Mouse (Mus musculus) urinary bladder, postnatal 10 days (tissue): Measurements from ENCODE around the gene Mdh2.
A peak's percentile ranks its signal among the peaks of the same experiment; 100 is the strongest.

Experiments used
- DNase-seq: peaks from one replicate; pipeline ENCODE4 v3.0.0; 2022; ENCODE audit warnings: low spot score

The Mdh2 gene

DNA sequence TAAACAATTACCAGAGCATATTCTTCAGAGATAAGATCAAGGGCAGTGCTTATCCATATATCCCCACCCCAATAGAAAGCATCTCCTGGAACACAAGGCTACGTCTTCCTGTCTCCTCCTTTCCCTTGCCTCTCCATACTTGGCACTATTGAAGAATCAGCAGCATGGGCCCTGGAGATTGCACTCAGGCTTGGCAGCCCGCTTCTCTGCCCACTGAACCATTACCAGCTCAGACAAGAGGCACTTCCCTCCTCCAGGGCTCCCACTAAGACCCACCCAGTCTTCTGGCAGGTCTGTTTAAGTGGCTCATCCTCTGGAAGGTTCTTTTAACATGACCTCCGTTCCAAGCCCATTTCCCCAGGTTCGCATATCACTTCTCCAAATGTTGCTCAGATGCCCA is 1.7 kb upstream of the Mdh2 start:
- no peak for DNase-seq

GRCm38 (mm10) chr5:135777796-135778470 is 347 bp upstream of the Mdh2 start, which contains the start of gene Styxl1:
Gene Styxl1, minus strand, starts transcription at chr5:135778385.
- DNase-seq: peak; percentile 23

DNA sequence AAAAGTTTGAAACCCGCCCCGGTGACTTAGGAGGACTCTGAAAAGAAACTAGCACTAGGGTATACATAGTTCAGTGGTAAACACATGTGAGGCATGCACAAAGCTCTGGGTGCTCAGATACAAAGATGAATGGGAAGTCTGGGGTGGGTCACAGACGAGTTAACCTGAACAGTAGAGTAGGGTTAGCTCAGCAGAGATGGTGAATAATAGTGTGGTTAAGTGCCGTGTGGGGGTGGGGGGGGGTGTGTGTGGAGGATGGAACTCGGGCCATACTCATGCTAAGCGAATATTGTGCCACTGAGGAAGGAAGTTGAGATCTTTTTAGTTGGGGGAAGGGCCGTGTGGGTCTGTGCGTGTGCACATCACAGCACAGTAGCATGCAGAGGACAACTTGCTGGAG is 2.1 kb downstream of the Mdh2 start:
- DNase-seq: no peak

DNA sequence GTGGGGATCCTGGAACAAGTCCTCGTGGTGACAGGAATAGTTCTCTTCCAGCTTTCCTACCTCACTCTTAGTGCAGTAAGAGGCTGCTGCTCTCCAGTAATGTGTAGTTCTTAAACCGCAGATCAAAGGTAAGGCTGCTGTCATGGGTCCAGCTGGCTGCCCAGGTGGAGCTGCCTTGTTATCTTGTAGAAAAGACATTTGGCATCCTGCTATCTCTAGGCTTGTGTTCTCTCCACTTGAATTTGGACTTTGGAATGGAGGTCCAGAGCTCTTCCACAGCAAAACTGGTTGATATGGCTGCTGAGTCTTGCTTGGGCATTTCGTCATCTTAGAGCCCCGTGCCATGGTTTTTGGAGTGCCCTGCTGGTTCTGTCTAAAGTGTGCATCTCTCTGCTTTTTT is 4.6 kb downstream of the Mdh2 start:
- no peak for DNase-seq

DNA sequence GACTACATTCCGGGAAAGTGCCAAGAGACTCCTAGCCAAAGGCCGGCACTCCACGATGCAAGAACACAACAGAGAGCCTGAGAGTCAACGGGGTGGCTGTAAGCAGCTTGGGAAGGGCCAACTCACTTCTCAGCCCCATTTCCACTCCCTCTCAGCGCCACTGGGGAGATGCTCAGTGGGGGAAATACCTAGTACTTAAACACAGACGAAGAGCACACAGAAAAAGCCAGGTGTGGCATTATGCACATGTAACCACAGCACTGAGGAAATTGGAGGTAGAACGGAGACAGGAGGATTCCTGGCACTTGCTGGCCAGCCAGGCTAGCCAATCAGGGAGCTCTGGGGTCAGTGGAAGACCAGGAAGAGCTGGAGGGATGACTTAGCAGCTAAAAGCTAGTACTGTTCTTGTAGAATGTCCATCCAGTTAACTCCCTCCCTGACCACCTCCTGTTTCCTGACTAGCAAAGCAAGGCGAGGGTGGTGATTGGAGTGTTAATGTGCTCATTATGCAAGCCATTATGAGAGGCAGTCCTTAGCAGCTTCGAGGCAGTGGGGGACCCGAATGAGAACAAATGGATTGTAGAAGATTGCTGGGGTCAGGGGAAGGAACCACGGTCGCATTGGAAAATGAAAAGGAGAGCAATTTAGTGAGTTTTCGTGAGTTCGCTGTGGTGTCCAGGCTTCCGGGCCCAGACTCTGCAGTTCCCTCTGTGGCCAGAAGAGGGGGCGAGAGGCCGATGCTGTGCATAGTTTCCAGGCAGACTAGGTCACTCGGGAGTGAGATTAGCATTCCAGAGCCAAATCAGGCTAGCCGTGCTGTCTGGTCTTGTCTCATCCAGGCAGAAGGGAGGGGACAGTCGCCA is 15.9 kb downstream of the Mdh2 start:
- peak; percentile 59 for DNase-seq

DNA sequence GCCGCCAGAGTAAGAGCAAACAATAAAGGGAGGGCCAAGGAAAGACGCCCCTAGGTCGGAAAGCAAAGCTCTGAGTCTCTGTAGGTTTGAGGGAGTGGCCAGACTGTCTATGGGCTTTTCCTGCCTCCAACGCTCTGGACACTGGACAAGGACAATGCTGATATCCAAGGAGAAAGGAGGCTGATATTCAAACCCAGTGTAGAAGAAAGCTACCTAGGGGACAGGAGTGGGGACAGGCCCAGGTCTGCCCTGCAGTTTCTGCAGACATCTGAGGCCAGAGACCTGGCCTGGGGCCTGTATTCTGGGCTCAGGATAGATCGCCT is 16.5 kb downstream of the Mdh2 start:
- no peak for DNase-seq

GRCm38 (mm10) chr5:135799746-135800145 is 21.5 kb downstream of the Mdh2 start:
- DNase-seq: no peak

GRCm38 (mm10) chr5:135800927-135801326 is 22.6 kb downstream of the Mdh2 start:
- DNase-seq: no peak

GRCm38 (mm10) chr5:135802641-135803040 is 24.4 kb downstream of the Mdh2 start:
- no peak for DNase-seq

DNA sequence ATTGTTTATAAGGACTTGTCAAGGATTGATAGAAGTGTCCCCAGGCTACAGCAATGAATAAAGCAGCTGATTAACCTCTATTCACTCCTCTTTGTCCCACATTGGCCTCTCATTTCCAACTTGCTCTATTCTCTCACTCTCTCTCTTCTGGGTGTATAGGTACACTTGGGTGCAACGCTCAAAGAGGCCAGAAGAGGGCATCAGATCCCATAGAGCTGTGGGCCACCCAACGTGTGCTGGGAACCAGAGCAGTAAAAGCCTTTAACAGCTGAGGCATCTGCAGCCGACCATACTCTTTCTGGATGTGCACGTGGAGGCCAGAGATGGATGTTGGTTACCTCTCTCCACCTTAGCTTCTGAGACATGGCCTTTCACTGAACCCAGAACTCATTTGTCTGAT is 24.9 kb downstream of the Mdh2 start:
- no peak for DNase-seq

DNA sequence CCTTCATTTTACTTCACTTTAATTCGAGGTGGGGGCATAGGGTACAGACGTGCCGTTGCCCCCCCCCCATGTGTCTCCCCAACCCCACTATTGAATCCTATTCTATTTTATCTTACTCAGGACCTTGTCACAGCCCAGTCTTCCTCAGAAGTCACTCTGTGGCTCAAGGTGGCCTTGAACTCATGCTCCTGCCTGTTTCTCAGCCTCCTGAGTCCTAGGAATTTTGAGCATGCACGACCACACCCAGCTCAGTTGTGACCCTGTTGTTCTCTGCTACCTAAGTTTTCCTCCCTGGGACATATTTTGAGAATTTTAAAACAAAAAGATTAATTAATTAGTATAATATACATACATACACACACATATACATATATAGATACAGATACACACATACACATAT is 25.4 kb downstream of the Mdh2 start:
- no peak for DNase-seq

GRCm38 (mm10) chr5:135804735-135805134 is 26.5 kb downstream of the Mdh2 start:
- no peak for DNase-seq

GRCm38 (mm10) chr5:135806555-135807262 is 28.4 kb downstream of the Mdh2 start, which contains the start of gene Srrm3:
Gene Srrm3, plus strand, starts transcription at chr5:135806890.
- peak; percentile 70 for DNase-seq

DNA sequence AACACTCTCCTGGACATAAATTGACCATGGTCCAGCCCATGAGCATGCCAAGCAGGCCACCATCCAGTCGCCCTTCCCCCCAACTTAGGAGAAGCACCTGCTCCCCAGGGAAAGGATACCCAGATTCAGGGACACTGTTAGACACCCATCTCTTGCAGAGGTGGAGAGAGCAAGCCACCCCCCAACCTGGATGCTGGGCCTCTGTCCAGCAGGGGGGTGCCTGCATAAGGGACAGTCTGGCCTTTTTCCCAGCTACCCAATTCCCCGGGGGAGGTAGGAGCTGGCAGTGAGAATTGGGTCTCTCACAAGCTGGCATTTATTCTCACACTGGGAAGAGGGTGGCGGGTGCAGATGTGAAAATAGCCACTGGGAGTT is 29.0 kb downstream of the Mdh2 start:
- DNase-seq: no peak

GRCm38 (mm10) chr5:135812991-135813390 is 34.7 kb downstream of the Mdh2 start:
- DNase-seq: no peak

GRCm38 (mm10) chr5:135818491-135818890 is 40.2 kb downstream of the Mdh2 start:
- no peak for DNase-seq

DNA sequence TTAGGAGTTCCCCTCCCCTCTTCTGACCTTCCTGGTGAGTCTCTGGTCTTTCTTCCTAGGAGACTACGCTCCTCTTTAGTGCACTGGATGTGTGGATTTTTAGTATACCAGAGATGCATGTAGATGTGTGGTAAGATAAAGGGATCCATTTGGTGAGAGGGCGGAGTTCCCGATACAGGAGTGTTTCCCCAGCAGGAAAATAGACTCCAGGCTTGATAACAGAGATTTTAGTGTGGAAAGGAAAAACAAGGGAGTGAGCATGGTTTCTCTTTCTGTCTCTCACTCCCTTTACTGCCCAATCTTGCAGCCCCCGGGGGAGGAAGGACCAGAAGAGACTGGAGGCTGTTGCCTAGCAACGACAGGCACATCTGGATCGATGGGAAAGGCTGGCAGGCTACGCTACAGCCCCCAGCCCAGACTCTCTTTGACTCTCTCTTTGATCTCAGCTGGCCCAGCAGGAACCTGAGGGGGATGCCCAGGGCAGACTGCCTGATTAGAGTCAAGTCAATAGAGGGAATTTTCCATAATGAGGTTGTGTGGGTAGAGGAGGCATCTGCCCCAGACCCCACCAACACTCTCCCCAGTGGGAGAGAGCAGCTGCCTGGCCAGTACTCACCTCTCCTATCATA is 44.1 kb downstream of the Mdh2 start:
- no peak for DNase-seq

DNA sequence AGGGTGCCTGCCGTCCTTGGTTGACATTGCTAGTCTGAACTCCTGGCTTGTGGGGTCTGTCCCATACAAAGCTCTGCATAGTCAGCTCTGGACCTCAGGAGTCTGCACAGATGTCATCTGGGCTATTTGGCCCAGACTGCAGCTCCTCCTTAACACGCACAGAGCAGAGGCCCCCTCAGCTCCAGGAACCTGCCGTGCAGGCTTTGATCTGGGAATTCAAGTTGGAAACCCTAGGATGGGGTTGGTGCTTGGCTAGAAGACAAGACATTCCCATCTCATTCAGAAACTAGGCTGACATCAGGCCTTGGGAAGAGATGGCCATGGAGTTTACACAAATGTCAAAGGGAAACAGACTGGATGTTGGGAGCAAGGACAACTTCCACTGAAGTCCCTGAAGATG is 46.2 kb downstream of the Mdh2 start:
- no peak for DNase-seq

- no peak for DNase-seq
Measured at GRCm38 (mm10) chr5:135826225-135826624, 47.9 kb downstream of the Mdh2 start.

DNA sequence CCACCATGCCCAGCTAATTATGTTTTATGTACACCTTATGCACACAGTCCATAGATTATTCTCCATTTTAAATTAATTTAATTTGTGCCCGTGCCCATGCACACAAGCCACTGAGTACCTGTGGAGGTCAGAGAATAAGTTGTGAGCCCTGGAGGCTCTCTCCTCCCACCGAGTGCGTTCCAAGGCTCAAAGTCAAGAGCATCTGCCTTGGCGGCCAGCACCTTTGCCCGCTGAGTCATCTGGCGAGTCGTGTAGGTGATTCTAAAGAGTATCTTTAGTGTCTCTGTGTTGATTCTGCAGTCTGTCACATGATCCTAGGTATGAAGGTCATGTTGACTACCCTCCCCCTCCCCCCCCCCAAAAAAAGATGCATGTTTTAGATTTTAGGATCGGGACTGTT is 51.1 kb downstream of the Mdh2 start:
- DNase-seq: no peak

DNA sequence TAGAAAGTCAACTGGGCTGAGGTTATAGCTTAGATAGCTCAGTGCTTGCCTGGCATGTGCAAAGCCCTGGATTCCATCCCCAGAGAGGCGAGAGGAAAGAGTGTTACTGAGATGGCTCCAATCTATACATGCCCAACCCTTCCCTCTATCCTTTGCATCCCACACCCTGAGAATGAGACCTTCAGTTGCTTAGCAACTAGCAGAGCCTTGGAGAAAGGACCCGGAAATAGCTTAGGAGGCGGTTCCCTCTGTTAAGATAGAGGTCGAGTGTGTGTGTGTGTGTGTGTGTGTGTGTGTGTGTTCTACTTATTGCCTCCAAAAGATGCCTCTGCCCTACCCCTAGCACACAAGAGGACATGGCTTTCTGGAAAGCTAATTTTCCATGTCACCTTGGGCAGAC is 54.4 kb downstream of the Mdh2 start:
- DNase-seq: no peak

- no peak for DNase-seq
Measured at GRCm38 (mm10) chr5:135834769-135835491, 56.6 kb downstream of the Mdh2 start.
